Mouse (Mus musculus) midbrain, postnatal 0 days (tissue): ENCODE measurements around the gene Mast4. TPM values are rescaled to one million over a fixed set of nuclear protein-coding genes. Genes with fewer than 3 reads are reported as not detected.

Source experiments
- ATAC-seq: fragments of 200-750 bp; cut with Nextera tagmentation; 2 replicates; pipeline ENCODE4 v1.8.0; 2017; ENCODE audit warnings: moderate number of reproducible peaks, mild to moderate bottlenecking, moderate TSS enrichment, moderate library complexity; ENCODE audit not compliant: low FRiP score
- DNase-seq: peaks from one replicate; pipeline ENCODE4 v3.0.0-alpha.2; 2015; ENCODE audit warnings: low spot score
- H3K27ac ChIP-seq: fragments of 300-500 bp; sonication (generic); 2 replicates; pipeline ENCODE4 v1.5.1; 2014; ENCODE audit warnings: low read depth, mild to moderate bottlenecking, low read length, mixed read lengths
- H3K27me3 ChIP-seq: fragments of 300-500 bp; sonication (generic); 2 replicates; pipeline ENCODE4 v1.6.1; 2014; ENCODE audit warnings: low read length, control low read depth, mixed read lengths; ENCODE audit not compliant: insufficient read depth
- H3K36me3 ChIP-seq: fragments of 300-500 bp; sonication (generic); 2 replicates; pipeline ENCODE4 v1.6.1; 2014; ENCODE audit warnings: low read length, control low read depth, mixed read lengths; ENCODE audit not compliant: insufficient read depth
- H3K4me1 ChIP-seq: fragments of 300-500 bp; sonication (generic); 2 replicates; pipeline ENCODE4 v1.6.1; 2014; ENCODE audit warnings: mild to moderate bottlenecking, control low read depth, antibody characterized with exemption, low read length, mixed read lengths; ENCODE audit not compliant: insufficient read depth
- H3K4me2 ChIP-seq: fragments of 300-500 bp; sonication (generic); 2 replicates; pipeline ENCODE4 v1.6.1; 2014; ENCODE audit warnings: low read depth, mild to moderate bottlenecking, low read length, mixed read lengths; ENCODE audit not compliant: poor library complexity, severe bottlenecking
- H3K4me3 ChIP-seq: fragments of 300-500 bp; sonication (generic); 2 replicates; pipeline ENCODE4 v1.5.1; 2014; ENCODE audit warnings: low read depth, mild to moderate bottlenecking, low read length, moderate library complexity
- H3K9ac ChIP-seq: fragments of 300-500 bp; sonication (generic); replicated peaks from 2 replicates; pipeline ENCODE4 v1.6.1; 2014; ENCODE audit warnings: mild to moderate bottlenecking, low read length, moderate library complexity, mixed read lengths; ENCODE audit not compliant: poor library complexity, severe bottlenecking
- H3K9me3 ChIP-seq: fragments of 300-500 bp; sonication (generic); 2 replicates; pipeline ENCODE4 v1.6.1; 2016; ENCODE audit warnings: low read length, control low read depth
- CTCF ChIP-seq: IDR thresholded peaks from 2 replicates; pipeline ENCODE4 v1.5.1; 2016; ENCODE audit warnings: antibody characterized with exemption, mild to moderate bottlenecking
- WGBS: fragments of 180-500 bp; shearing (Covaris S2); extraction: QIAGEN DNeasy Blood & Tissue Kit; methylation state at CpG from one replicate; pipeline ENCODE4 v1.1.7; 2014; 5-methylcytosine and 5-hydroxymethylcytosine counted together
- polyA plus RNA-seq: library from polyadenylated mRNA; unstranded; fragments of >200 nt; fragmentation: Nextera tagmentation; extraction: Ambion mirVana; gene quantifications from 2 replicates; pipeline ENCODE4 v1.2.1, GENCODE M21; 2015
- total RNA-seq: library from RNA; depleted of rRNA; stranded (reverse); fragments of >200 nt; gene quantifications from 2 replicates; pipeline ENCODE4 v1.2.3, GENCODE M21; 2014

The Mast4 gene
- total and polyA plus RNA-seq, 2 experiments from 2014 or later: 28.7 to 39.8 TPM

- no peak overlapping the region for H3K27ac ChIP-seq
- peak overlapping the region; percentile 35; the same call in 1 of the 2 replicates for H3K4me3 ChIP-seq
- DNase-seq: no peak
- peak overlapping the region; percentile 74; the same call in 1 of the 2 replicates for H3K4me2 ChIP-seq
- TF ChIP-seq CTCF: no peak
- 0 out of 2 replicates have a peak overlapping the region, but pooled peaks have one; percentile 8 for H3K9ac ChIP-seq
- H3K4me1 ChIP-seq: peaks cover 2% of the 10 kb centered on the region; the same call in 1 of the 2 replicates
- H3K9me3 ChIP-seq: no peaks in the 10 kb centered on the region
- 44% methylated on average over 7 of the region's 7 CpGs for WGBS
- H3K27me3 ChIP-seq: no peaks in the 10 kb centered on the region
- no peak for ATAC-seq
- no peaks in the 10 kb centered on the region for H3K36me3 ChIP-seq
Measured at GRCm38 (mm10) chr13:103095491-103095890, 238.8 kb downstream of the Mast4 start.

- no peak overlapping the region for H3K27ac ChIP-seq
- H3K9ac ChIP-seq: no peak overlapping the region
- H3K36me3 ChIP-seq: no peaks in the 10 kb centered on the region
- H3K4me1 ChIP-seq: peaks cover 2% of the 10 kb centered on the region; the same call in 1 of the 2 replicates
- no peaks in the 10 kb centered on the region for H3K9me3 ChIP-seq
- TF ChIP-seq CTCF: peak; percentile 41
- no peak overlapping the region for H3K4me2 ChIP-seq
- no peak for ATAC-seq
- H3K27me3 ChIP-seq: no peaks in the 10 kb centered on the region
- DNase-seq: peak; percentile 14
- 61% methylated on average over 5 of the region's 5 CpGs for WGBS
- peak overlapping the region; percentile 5; the same call in 1 of the 2 replicates for H3K4me3 ChIP-seq
Measured at GRCm38 (mm10) chr13:103094595-103094994, 239.7 kb downstream of the Mast4 start.

- Histone ChIP-seq H3K9ac (no peak overlapping the region), H3K27me3 (no peaks in the 10 kb centered on the region), H3K4me1 (peaks cover 2% of the 10 kb centered on the region; the same call in 1 of the 2 replicates), H3K36me3 (no peaks in the 10 kb centered on the region), H3K27ac (no peak overlapping the region), H3K9me3 (no peaks in the 10 kb centered on the region), H3K4me2 (no peak overlapping the region), H3K4me3 (no peak overlapping the region)
- DNase-seq (no peak), ATAC-seq (no peak)
- no peak for TF ChIP-seq CTCF
- 97% methylated on average over 1 of the region's 1 CpGs for WGBS
Measured at GRCm38 (mm10) chr13:103093713-103094112, 240.6 kb downstream of the Mast4 start.

- no peaks in the 10 kb centered on the region for H3K36me3 ChIP-seq
- no peak overlapping the region for H3K27ac ChIP-seq
- no peak for ATAC-seq
- H3K9me3 ChIP-seq: no peaks in the 10 kb centered on the region
- H3K4me3 ChIP-seq: no peak overlapping the region
- DNase-seq: no peak
- H3K4me1 ChIP-seq: no peaks in the 10 kb centered on the region
- 77% methylated on average over 15 of the region's 15 CpGs for WGBS
- no peak overlapping the region for H3K9ac ChIP-seq
- no peak for TF ChIP-seq CTCF
- H3K4me2 ChIP-seq: no peak overlapping the region
- no peaks in the 10 kb centered on the region for H3K27me3 ChIP-seq
Measured at GRCm38 (mm10) chr13:103085540-103086121, 248.7 kb downstream of the Mast4 start.

- no peak for TF ChIP-seq CTCF
- Histone ChIP-seq H3K4me3 (no peak overlapping the region), H3K9ac (no peak overlapping the region), H3K27ac (no peak overlapping the region), H3K4me1 (no peaks in the 10 kb centered on the region), H3K9me3 (no peaks in the 10 kb centered on the region), H3K27me3 (no peaks in the 10 kb centered on the region), H3K4me2 (no peak overlapping the region), H3K36me3 (no peaks in the 10 kb centered on the region)
- WGBS: 94% methylated on average over 6 of the region's 6 CpGs
- no peak for DNase-seq
- ATAC-seq: no peak
Measured at GRCm38 (mm10) chr13:103082891-103083290, 251.4 kb downstream of the Mast4 start.

- 70% methylated on average over 4 of the region's 4 CpGs for WGBS
- Histone ChIP-seq H3K9me3 (no peaks in the 10 kb centered on the region), H3K27ac (no peak overlapping the region), H3K9ac (no peak overlapping the region), H3K4me2 (no peak overlapping the region), H3K36me3 (no peaks in the 10 kb centered on the region), H3K4me1 (no peaks in the 10 kb centered on the region), H3K27me3 (no peaks in the 10 kb centered on the region), H3K4me3 (no peak overlapping the region)
- no peak for TF ChIP-seq CTCF
- no peak for DNase-seq
- ATAC-seq: no peak
Measured at GRCm38 (mm10) chr13:103079806-103080205, 254.5 kb downstream of the Mast4 start.
